Mouse (Mus musculus) adrenal gland, postnatal 4 days (tissue): ENCODE measurements around the gene Foxo3. TPM values are rescaled to one million over a fixed set of nuclear protein-coding genes. Genes with fewer than 3 reads are reported as not detected.

ENCODE experiments used
- total RNA-seq, 2 experiments: library from RNA; stranded (reverse); gene quantifications; 2 replicates each; pipeline ENCODE4 v1.2.3; 2021

Foxo3 gene
- total RNA-seq, 2 experiments from 2014 or later: 71.7 to 72.8 TPM

Other genes starting within 250 kb of the Foxo3 start
- gene Afg1l, start 201.8 kb upstream of the Foxo3 start, total RNA-seq: 10 to 100 TPM; 11.4 to 11.8 TPM
- gene Snx3, start 225.3 kb upstream of the Foxo3 start, total RNA-seq: 100 to 1,000 TPM; 166 to 175 TPM